Mouse (Mus musculus) skeletal muscle tissue, adult 2 months (tissue): ENCODE measurements around the gene Dmrtc1a.
"Not testable (repeated sequence)": the region's sequence is repeated elsewhere in the genome, so short reads cannot be mapped to it uniquely, and the experiment has no call there.

Source experiments
- DNase-seq: peaks from one replicate; pipeline ENCODE4 v3.0.0-alpha.2; 2012; ENCODE audit warnings: low read depth, low spot score

Dmrtc1a gene

DNA sequence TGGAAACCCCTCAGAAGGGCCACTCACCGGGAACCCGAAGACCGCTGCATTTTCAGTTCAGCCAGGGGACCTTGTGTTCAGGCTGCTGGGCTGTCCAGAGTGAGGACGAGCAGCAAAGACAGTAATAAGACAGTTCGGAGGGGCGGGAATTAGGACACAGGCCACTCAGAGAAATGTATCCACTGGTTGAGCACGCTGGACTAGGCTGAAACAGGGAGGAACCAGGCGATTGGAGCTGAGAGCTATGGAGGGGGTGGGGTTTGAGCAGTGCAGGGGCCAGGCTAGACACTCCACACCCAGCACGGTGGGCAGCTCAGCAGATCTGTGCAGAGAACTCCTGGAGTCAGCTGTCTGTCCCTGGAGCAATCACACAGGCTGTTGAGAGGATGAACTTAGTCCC lies at the start of gene Dmrtc1a, which contains the start of gene 1700011M02Rik:
Gene Dmrtc1a, minus strand, starts transcription at position 101 of the 400 bp plus-strand sequence.
Gene 1700011M02Rik, plus strand, starts transcription at position 319 of the 400 bp plus-strand sequence.
- DNase-seq = not testable (repeated sequence)

DNA sequence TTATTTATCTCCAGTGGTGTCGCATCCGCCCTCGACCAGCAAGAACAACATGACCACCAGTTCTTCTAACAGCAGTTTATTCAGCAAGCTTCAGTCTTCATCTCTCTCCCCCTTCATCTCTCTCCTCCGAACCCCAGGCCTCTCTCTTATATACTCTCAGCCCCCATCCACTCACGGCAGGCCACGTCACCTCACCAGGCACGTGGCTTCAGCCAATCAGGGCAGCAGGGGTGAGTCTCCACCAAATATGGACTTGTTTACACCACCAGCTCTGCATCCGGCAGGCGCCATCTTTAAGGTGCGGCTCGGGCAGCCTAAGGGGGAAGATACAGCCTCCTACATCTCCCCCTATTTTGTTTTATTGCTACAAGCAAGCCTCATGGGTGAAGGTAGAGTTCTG lies 41.6 kb upstream of the Dmrtc1a start:
- DNase-seq = not testable (repeated sequence)

DNA sequence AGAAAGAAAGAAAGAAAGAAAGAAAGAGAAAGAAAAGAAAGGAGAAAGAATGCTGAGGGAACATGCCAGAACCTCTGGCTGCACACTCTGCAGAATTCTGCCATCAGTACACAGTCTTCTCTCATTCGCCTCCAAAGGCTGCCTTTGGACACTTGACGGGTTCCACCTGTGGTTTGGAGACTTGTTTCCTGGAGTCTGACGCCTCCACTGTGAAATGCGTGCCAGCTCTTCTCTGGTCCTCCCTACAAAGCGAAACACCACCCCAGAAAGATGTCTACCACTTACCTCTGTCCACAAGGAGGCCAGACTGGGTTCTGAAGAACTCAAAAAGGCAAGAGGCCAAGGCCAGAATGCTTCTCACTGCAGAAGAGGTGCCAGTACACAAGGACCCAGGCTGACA lies 28.3 kb upstream of the Dmrtc1a start:
- no peak for DNase-seq

DNA sequence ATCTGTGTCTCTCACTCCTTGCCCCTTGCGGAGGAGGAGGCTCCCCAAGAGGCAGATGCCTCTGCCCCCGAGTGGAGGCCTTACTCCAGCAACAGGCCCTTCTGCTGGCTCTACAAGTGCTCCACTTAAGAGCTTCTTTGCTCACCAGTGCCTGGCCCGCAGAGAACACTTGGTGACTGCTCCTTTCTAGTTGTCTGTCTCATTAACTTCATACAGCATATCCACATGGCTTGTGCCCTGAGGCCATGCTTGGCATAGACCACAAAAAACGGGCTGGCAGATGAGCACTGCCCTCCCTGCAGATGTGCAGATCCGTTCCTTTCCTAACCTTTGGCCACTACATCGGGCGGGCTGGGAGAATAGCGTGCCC lies 25.9 kb upstream of the Dmrtc1a start:
- no peak for DNase-seq

DNA sequence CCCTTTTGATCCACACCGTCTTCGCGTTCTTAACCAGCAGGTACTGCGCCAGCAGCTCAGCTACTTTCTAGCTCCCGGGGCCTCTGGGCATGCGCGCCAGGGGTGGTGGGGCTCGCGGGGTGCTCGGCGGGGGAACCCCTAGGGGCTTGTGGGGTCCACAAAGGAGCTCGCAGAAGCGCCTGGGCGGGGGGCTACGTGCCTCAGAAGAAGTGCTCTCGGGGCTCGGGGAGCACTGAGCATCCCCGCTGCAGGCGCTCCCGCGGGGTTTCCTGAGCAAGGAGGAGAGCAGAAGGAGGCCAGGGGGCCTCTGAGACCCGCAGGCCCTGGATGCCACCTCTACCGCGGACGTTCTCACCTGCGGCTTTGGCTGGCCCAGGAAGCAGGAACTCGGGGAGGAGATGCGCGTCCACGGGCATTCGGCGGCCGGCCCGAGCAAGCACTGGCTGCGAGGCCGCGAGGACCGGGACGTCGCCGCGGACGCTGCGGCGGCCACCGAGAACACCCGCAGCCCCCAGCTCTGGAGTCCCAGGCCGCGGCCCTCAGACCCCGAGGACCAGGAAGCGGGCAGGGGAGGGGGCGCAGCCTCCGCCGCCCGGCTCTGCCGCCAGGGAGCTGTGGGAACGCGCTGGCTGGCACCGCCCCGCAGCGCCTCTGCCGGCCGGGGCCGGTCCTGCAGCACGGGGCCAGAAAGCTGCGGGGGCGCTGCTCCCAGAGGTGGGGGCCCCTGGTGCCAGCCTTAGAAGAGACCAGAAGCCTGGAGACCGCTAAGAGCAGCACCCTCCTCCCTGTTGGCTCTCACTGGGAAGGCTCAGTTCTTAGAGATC lies 25.3 kb upstream of the Dmrtc1a start:
- no peak for DNase-seq

DNA sequence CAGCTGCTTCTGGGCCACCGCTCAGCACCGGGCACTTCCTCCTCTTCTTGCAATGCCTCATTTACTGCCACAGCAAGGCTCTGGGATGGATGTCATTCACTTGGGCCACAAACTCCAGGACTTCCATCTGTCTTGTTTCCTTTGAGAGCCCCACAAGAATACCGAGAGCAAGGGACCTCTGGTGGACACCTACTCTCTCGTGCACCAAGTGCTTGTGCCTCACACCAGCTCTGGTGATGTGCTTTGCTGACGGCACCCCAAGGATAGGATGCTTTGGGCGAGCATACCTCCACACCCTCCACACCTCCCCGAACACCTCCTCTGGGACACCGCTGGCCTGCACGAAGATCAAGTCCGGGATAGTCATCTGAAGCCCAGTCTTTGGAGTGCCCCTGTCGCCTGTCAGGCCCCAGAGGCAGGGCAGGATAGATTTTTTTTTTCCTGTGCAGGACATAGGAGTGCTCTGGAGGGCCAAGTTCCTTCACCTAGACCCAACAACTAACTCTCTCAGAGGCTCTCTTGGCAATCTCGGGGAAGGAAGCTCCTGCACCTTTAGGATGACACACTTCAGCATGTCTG lies 24.6 kb upstream of the Dmrtc1a start:
- no peak for DNase-seq

DNA sequence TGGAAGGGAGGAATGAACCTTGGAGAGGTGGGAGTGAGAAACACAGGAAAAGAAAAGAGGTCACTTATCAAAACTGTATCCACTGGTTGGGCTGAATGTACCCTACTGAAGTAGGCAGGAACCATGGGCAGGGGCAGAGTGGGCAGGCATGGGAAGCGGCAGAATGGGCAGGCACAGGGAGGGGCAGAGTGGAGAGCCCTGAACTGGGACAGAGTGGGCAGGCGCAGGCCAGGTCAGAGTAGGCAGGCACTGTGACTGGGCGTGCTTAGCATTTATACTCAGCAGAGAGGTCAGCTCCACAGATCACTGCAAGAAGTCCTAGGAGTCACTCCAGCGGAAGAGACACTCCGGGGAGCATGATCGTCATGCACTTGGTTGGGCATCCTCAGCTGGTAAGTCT lies 19.6 kb upstream of the Dmrtc1a start, which contains the start of gene 1700018G05Rik:
Gene 1700018G05Rik, plus strand, starts transcription at position 301 of the 400 bp plus-strand sequence.
- not testable (repeated sequence) for DNase-seq

DNA sequence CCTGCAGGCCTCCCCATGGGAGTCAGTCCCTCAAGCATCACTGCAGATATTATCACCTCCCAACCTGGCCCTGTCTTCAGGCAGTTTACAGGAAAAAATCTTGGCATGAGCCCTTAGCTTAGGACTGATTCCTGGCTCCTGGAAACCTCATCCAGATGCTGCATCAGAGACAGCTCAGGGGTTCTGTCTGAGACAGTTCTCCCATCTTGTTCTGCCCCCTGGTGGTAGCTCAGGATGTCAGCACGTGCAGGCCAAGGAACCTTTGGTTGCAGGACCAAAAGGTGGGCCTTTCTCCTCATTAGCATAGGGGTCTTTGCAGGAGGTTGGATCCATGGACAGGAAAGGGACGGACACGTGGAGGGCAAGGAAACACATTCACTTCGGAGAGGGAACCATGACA lies 18.2 kb upstream of the Dmrtc1a start:
- DNase-seq = not testable (repeated sequence)

DNA sequence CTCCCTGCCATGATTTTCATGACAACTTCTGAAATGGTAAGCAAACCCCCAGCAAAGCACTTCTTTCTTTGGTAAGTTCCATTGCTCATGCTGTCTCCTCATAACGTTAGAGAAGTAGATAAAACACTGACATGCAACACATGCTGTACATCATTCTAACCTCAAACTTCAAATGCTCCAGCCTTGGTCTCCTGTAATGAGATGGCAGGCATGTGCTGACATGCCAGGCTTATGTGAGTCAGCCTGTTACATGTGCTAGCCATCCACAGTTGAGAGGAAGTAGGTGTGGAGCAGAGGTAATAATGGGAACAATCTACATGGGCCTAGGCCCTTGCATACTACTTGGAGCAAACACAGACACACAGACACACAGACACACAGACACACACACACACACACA lies 6.3 kb upstream of the Dmrtc1a start:
- DNase-seq = not testable (repeated sequence)

DNA sequence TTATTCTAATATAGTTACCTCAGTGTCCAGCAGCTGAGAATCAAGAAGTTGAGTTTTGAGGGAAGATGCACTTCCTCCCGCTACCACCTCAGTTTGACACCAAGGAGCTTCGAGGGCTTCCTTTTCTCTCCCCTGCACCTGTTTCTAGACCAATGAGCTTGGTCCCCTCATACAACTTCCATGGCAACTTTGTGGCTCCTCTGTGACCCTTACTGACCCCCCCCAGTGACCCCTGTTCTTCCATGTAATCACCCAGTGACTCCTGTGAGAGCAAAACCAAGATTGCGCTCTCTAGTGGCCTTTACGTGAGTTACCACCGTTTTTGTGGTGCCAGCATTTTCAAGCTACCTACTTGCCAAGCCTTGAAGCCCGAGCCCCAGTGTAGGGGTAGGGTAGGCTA lies 40.6 kb downstream of the Dmrtc1a start, which contains the start of gene 1700031F05Rik:
Gene 1700031F05Rik, minus strand, starts transcription at position 101 of the 400 bp plus-strand sequence.
- DNase-seq = no peak

DNA sequence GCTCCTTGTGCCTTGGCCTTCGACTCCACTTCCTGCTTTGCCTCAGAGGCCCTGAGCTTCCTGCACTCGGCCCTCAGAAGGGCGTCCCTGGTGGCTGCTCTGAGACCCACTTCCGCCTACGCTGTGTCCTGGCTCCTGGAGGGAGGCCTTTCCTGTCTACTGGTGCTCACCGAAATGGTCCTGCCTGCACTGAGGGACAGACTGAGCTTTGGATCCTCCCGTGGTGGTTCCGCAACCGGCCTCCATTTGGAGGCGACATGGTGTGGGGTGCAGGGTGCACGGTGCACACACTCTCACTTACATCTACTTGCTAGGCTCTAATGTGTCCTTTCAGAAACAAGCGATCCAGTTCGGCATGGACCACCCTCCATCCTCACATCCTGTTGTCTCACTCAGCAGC lies 54.0 kb downstream of the Dmrtc1a start, which contains the start of gene Dmrtc1c2:
Gene Dmrtc1c2, minus strand, starts transcription at position 101 of the 400 bp plus-strand sequence.
- DNase-seq = not testable (repeated sequence)
